Mouse (Mus musculus): Measurements from ENCODE around the gene Auts2. TPM values are rescaled to one million over a fixed set of nuclear protein-coding genes. Genes with fewer than 3 reads are reported as not detected.

Auts2 gene
- polyA plus RNA-seq, 1 experiment from 2014 or later, result 82.5 TPM

GRCm38 (mm10) chr5:132261750-132262149, 281.4 kb downstream of the Auts2 start:
- Histone ChIP-seq H3K4me1 (ENCODE audit: control insufficient read depth, insufficient read depth, low read length) (peaks cover 18% of the 10 kb centered on the region), H3K4me3 (ENCODE audit: low read depth, low read length) (no peak overlapping the region), H3K27me3 (ENCODE audit: control insufficient read depth, insufficient read depth, low read length) (no peaks in the 10 kb centered on the region), H3K9me3 (ENCODE audit: control insufficient read depth, low read length) (no peaks in the 10 kb centered on the region), H3K9ac (replicated peaks; ENCODE audit: low read depth, low read length) (no peak overlapping the region), H3K36me3 (ENCODE audit: control insufficient read depth, insufficient read depth, low read length) (no peaks in the 10 kb centered on the region), H3K27ac (ENCODE audit: low read depth, low read length) (no peak overlapping the region), H3K4me2 (ENCODE audit: low read depth, low read length) (no peak overlapping the region)
- 91% methylated on average over 1 of the region's 1 CpGs for WGBS
- no peak for ATAC-seq (ENCODE audit: low read depth)

- no peaks in the 10 kb centered on the region for H3K27me3 ChIP-seq (ENCODE audit: control insufficient read depth, insufficient read depth, low read length)
- peaks cover 2% of the 10 kb centered on the region; the same call in 1 of the 2 replicates for H3K4me1 ChIP-seq (ENCODE audit: control insufficient read depth, insufficient read depth, low read length)
- no peak overlapping the region for H3K4me2 ChIP-seq (ENCODE audit: low read depth, low read length)
- ATAC-seq (ENCODE audit: low read depth), result no peak
- H3K36me3 ChIP-seq (ENCODE audit: control insufficient read depth, insufficient read depth, low read length), result no peaks in the 10 kb centered on the region
- no peaks in the 10 kb centered on the region for H3K9me3 ChIP-seq (ENCODE audit: control insufficient read depth, low read length)
- H3K9ac ChIP-seq (replicated peaks; ENCODE audit: low read depth, low read length), result no peak overlapping the region
- H3K27ac ChIP-seq (ENCODE audit: low read depth, low read length), result no peak overlapping the region
- 97% methylated on average over 11 of the region's 11 CpGs for WGBS
- H3K4me3 ChIP-seq (ENCODE audit: low read depth, low read length), result no peak overlapping the region
These were observed 284.3 kb downstream of the Auts2 start for GRCm38 (mm10) chr5:132258882-132259281.

DNA sequence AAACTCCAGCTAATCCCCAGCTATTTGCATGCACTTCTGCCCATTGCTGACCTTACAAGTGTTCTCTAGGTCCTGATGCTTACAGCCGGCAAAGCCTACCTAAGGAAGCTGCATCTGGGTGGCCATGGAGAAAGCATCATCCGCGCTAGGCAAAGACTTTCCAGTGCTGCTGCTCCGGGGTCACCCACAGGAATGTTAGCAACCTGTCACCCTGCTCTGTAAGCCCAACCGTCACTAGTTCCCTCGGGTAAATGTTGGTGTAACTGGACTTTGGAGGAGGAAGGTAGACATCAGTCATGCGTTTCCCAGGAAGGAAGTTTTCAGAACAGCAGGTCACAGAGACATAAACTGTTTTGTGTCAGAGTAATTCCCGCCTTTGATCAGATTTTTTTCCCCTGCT, 287.6 kb downstream of the Auts2 start:
- ATAC-seq (ENCODE audit: low read depth), result no peak
- no peaks in the 10 kb centered on the region for H3K27me3 ChIP-seq (ENCODE audit: control insufficient read depth, insufficient read depth, low read length)
- H3K4me2 ChIP-seq (ENCODE audit: low read depth, low read length), result no peak overlapping the region
- H3K9ac ChIP-seq (replicated peaks; ENCODE audit: low read depth, low read length), result no peak overlapping the region
- H3K4me3 ChIP-seq (ENCODE audit: low read depth, low read length), result no peak overlapping the region
- 86% methylated on average over 8 of the region's 8 CpGs for WGBS
- H3K9me3 ChIP-seq (ENCODE audit: control insufficient read depth, low read length), result no peaks in the 10 kb centered on the region
- no peak overlapping the region for H3K27ac ChIP-seq (ENCODE audit: low read depth, low read length)
- H3K4me1 ChIP-seq (ENCODE audit: control insufficient read depth, insufficient read depth, low read length), result no peaks in the 10 kb centered on the region
- H3K36me3 ChIP-seq (ENCODE audit: control insufficient read depth, insufficient read depth, low read length), result no peaks in the 10 kb centered on the region

DNA sequence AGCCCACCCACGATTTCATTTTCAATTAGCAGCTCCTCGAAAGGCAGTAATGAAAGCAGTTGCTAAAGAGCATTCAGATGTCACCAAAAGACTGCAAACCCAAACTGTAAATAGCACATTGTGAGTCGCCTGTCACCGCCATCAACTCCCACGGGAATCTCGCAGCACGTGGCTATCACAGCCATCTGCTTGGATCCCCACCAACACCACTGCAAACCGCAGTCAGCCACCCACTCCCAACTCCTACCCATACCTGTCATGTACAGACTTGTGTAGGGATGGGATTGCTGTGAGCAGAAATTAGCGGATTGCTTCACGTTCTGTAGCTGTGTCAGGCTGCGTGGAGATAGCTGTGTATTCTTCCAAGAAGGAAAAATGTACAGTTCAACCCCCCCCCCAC, 293.6 kb downstream of the Auts2 start:
- no peak for ATAC-seq (ENCODE audit: low read depth)
- Histone ChIP-seq H3K4me3 (ENCODE audit: low read depth, low read length) (no peak overlapping the region), H3K9ac (replicated peaks; ENCODE audit: low read depth, low read length) (no peak overlapping the region), H3K9me3 (ENCODE audit: control insufficient read depth, low read length) (no peaks in the 10 kb centered on the region), H3K36me3 (ENCODE audit: control insufficient read depth, insufficient read depth, low read length) (no peaks in the 10 kb centered on the region), H3K27ac (ENCODE audit: low read depth, low read length) (no peak overlapping the region), H3K4me2 (ENCODE audit: low read depth, low read length) (no peak overlapping the region), H3K4me1 (ENCODE audit: control insufficient read depth, insufficient read depth, low read length) (peaks cover 4% of the 10 kb centered on the region; the same call in 1 of the 2 replicates), H3K27me3 (ENCODE audit: control insufficient read depth, insufficient read depth, low read length) (no peaks in the 10 kb centered on the region)
- 47% methylated on average over 11 of the region's 11 CpGs for WGBS

DNA sequence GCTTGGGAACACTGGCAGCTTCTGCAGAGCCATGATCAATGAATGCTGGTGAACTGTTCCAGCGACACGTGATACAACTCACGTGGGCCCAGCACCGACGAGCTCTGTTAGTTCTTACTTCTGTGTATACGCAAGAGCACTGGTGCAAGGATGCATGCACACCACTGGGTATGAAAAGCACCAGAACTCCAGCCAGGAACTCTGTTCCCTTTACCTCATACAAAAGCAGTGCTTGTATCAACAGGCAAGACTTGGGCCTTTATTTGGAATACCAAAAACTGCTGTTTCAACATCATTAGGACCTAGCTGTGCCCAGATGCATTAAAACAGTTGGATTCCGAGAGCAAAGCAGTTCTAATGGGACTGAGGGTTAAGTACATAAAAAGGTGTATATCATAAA, 295.1 kb downstream of the Auts2 start:
- no peaks in the 10 kb centered on the region for H3K27me3 ChIP-seq (ENCODE audit: control insufficient read depth, insufficient read depth, low read length)
- ATAC-seq (ENCODE audit: low read depth), result no peak
- no peak overlapping the region for H3K4me3 ChIP-seq (ENCODE audit: low read depth, low read length)

GRCm38 (mm10) chr5:132235460-132235859, 307.7 kb downstream of the Auts2 start:
- H3K4me3 ChIP-seq (ENCODE audit: low read depth, low read length), result no peak overlapping the region
- H3K9me3 ChIP-seq (ENCODE audit: control insufficient read depth, low read length), result no peaks in the 10 kb centered on the region
- no peak overlapping the region for H3K4me2 ChIP-seq (ENCODE audit: low read depth, low read length)
- no peaks in the 10 kb centered on the region for H3K27me3 ChIP-seq (ENCODE audit: control insufficient read depth, insufficient read depth, low read length)
- no peak overlapping the region for H3K27ac ChIP-seq (ENCODE audit: low read depth, low read length)
- no peaks in the 10 kb centered on the region for H3K36me3 ChIP-seq (ENCODE audit: control insufficient read depth, insufficient read depth, low read length)
- WGBS, result 59% methylated on average over 5 of the region's 5 CpGs
- ATAC-seq (ENCODE audit: low read depth), result no peak
- H3K4me1 ChIP-seq (ENCODE audit: control insufficient read depth, insufficient read depth, low read length), result peaks cover 4% of the 10 kb centered on the region; the same call in 1 of the 2 replicates
- H3K9ac ChIP-seq (replicated peaks; ENCODE audit: low read depth, low read length), result no peak overlapping the region

More for the DNA sequence above, 295.1 kb downstream of the Auts2 start:
- Histone ChIP-seq H3K9ac (replicated peaks; ENCODE audit: low read depth, low read length) (no peak overlapping the region), H3K4me2 (ENCODE audit: low read depth, low read length) (no peak overlapping the region), H3K36me3 (ENCODE audit: control insufficient read depth, insufficient read depth, low read length) (no peaks in the 10 kb centered on the region), H3K27ac (ENCODE audit: low read depth, low read length) (no peak overlapping the region), H3K4me1 (ENCODE audit: control insufficient read depth, insufficient read depth, low read length) (peaks cover 4% of the 10 kb centered on the region; the same call in 1 of the 2 replicates), H3K9me3 (ENCODE audit: control insufficient read depth, low read length) (no peaks in the 10 kb centered on the region)
- WGBS, result 65% methylated on average over 7 of the region's 7 CpGs

DNA sequence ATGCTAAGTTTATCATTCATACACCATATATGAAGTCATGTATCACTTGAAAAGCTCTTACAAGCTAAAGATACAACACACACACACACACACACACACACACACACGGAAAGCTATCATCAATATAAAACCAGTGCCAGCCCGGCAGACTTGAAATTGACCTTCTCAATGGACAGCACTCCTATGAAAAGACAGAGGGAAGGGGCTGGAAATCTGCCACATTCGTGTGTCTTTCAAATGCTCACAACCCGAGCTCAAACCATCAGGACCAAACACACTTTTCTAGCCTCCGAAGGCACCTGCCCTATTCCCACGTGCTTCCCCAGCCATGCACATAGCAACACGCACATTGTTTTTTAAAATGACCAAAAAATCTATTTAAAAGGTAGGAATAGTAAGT, 308.7 kb downstream of the Auts2 start:
- Histone ChIP-seq H3K4me2 (ENCODE audit: low read depth, low read length) (no peak overlapping the region), H3K27me3 (ENCODE audit: control insufficient read depth, insufficient read depth, low read length) (no peaks in the 10 kb centered on the region), H3K4me3 (ENCODE audit: low read depth, low read length) (no peak overlapping the region), H3K9me3 (ENCODE audit: control insufficient read depth, low read length) (no peaks in the 10 kb centered on the region), H3K36me3 (ENCODE audit: control insufficient read depth, insufficient read depth, low read length) (no peaks in the 10 kb centered on the region), H3K9ac (replicated peaks; ENCODE audit: low read depth, low read length) (no peak overlapping the region), H3K27ac (ENCODE audit: low read depth, low read length) (no peak overlapping the region), H3K4me1 (ENCODE audit: control insufficient read depth, insufficient read depth, low read length) (peaks cover 11% of the 10 kb centered on the region; the same call in 1 of the 2 replicates)
- 63% methylated on average over 7 of the region's 7 CpGs for WGBS
- ATAC-seq (ENCODE audit: low read depth), result no peak

DNA sequence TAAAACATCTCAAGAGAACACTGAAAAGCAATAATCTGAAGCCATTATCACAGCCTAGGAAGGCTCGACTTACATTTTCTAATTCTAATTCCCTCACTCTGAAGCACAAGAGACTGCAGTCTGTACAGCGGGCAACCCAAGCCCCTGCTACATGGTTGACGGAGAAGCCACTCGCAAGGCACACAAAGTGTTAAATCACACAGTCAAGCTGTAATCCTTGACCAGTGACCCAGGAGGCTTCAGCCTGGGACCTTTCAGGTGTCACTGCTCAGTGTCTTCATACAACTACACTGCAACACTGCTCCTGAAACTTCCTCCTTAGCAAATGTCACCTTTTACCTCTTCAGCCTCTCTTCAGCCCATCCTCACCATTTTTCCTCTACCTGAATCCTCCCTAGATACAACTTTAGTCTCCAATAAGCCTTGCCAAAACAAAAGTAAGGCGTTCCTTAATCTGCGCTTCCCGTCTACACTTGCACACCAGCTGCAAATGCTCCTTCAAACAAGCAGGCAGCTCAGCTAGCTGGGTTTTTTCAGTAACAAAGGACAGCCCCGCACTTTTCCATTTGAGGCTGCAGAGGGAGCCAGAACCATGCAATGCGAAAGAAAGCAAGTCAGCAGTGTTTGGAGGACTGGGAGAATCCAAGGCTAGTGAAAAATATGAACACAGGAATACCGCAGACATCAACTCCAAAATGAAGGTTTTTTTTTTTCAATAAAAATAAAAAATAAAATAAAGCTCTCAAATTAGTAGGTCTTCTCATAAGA, 311.7 kb downstream of the Auts2 start:
- Histone ChIP-seq H3K4me2 (ENCODE audit: low read depth, low read length) (no peak overlapping the region), H3K27me3 (ENCODE audit: control insufficient read depth, insufficient read depth, low read length) (no peaks in the 10 kb centered on the region), H3K27ac (ENCODE audit: low read depth, low read length) (no peak overlapping the region), H3K4me3 (ENCODE audit: low read depth, low read length) (no peak overlapping the region), H3K4me1 (ENCODE audit: control insufficient read depth, insufficient read depth, low read length) (peaks cover 15% of the 10 kb centered on the region; the same call in 1 of the 2 replicates), H3K9ac (replicated peaks; ENCODE audit: low read depth, low read length) (no peak overlapping the region), H3K9me3 (ENCODE audit: control insufficient read depth, low read length) (no peaks in the 10 kb centered on the region), H3K36me3 (ENCODE audit: control insufficient read depth, insufficient read depth, low read length) (no peaks in the 10 kb centered on the region)
- ATAC-seq (ENCODE audit: low read depth), result peak; percentile 63; the same call in 1 of the 2 replicates
- WGBS, result 38% methylated on average over 10 of the region's 10 CpGs

- Histone ChIP-seq H3K4me2 (ENCODE audit: low read depth, low read length) (no peak overlapping the region), H3K4me3 (ENCODE audit: low read depth, low read length) (no peak overlapping the region), H3K36me3 (ENCODE audit: control insufficient read depth, insufficient read depth, low read length) (no peaks in the 10 kb centered on the region), H3K9me3 (ENCODE audit: control insufficient read depth, low read length) (no peaks in the 10 kb centered on the region), H3K9ac (replicated peaks; ENCODE audit: low read depth, low read length) (no peak overlapping the region), H3K27me3 (ENCODE audit: control insufficient read depth, insufficient read depth, low read length) (no peaks in the 10 kb centered on the region), H3K4me1 (ENCODE audit: control insufficient read depth, insufficient read depth, low read length) (peaks cover 15% of the 10 kb centered on the region; the same call in 1 of the 2 replicates), H3K27ac (ENCODE audit: low read depth, low read length) (no peak overlapping the region)
- WGBS, result 15% methylated on average over 8 of the region's 8 CpGs
- ATAC-seq (ENCODE audit: low read depth), result peak; percentile 76; the same call in 1 of the 2 replicates
These were observed 313.3 kb downstream of the Auts2 start for GRCm38 (mm10) chr5:132229644-132230357.

Measured in neural tube, embryonic 14.5 days (tissue).